Mouse (Mus musculus): ENCODE data around the gene Gcgr. TPM values are rescaled to one million over a fixed set of nuclear protein-coding genes. Genes with fewer than 3 reads are reported as not detected.

The Gcgr gene
- polyA plus RNA-seq, 1 experiment = not detected

DNA sequence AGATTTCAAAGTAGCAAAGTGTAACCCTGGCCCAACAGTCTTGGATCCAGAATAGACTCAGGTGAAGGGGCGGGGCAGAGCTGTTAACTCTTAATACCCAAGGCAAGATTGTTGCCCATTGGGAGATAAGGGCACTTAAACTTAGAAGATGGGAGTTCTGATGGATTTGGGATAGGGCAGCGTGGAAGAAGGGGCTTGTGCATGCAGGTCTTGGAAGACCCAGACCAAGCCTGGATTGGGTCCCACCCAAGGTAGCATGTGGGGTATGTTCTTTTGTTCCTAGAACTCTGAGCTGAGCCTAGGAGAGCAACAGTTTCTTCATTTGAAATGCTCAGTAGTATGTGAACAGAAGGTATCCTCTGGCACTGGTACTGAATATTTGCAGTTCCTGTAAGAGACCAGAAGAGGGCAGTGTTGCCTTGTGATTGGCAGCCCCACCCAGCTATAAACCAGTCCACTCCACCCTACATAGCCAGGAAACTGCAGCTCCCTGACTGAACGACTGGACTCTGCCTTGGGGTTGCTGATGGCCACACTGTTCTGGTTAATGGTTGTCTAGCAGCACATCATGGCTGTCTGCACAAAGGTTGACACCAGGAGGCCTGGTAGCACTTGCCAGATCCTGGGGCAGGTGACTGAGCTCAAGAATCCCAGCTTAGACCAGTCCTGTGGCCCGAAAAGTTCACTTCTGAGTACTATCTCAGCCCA is 41.3 kb upstream of the Gcgr start:
- peaks cover 40% of the 10 kb centered on the region for H3K79me3 ChIP-seq (ENCODE audit: low read depth)
- H3K4me3 ChIP-seq (ENCODE audit: insufficient read depth, poor library complexity, severe bottlenecking) = no peak overlapping the region
- peak overlapping the region; percentile 22 for H3ac ChIP-seq (ENCODE audit: control insufficient read depth, insufficient read length, low read depth)
- peaks cover 66% of the 10 kb centered on the region for H3K79me2 ChIP-seq (ENCODE audit: control insufficient read depth, insufficient read depth)
- peaks cover 58% of the 10 kb centered on the region for H3K36me3 ChIP-seq (ENCODE audit: control insufficient read depth, insufficient read depth)
- TF ChIP-seq FOSL1 (IDR thresholded peaks at IDR 0.05; ENCODE audit: insufficient read depth, low read length, poor library complexity, severe bottlenecking) = no peak
- peak; percentile 73 for TF ChIP-seq CTCF (IDR thresholded peaks at IDR 0.05; ENCODE audit: control insufficient read depth, insufficient read depth, insufficient read length)
- no peaks in the 10 kb centered on the region for H3K27me3 ChIP-seq (ENCODE audit: control insufficient read depth, insufficient read depth, insufficient read length)

DNA sequence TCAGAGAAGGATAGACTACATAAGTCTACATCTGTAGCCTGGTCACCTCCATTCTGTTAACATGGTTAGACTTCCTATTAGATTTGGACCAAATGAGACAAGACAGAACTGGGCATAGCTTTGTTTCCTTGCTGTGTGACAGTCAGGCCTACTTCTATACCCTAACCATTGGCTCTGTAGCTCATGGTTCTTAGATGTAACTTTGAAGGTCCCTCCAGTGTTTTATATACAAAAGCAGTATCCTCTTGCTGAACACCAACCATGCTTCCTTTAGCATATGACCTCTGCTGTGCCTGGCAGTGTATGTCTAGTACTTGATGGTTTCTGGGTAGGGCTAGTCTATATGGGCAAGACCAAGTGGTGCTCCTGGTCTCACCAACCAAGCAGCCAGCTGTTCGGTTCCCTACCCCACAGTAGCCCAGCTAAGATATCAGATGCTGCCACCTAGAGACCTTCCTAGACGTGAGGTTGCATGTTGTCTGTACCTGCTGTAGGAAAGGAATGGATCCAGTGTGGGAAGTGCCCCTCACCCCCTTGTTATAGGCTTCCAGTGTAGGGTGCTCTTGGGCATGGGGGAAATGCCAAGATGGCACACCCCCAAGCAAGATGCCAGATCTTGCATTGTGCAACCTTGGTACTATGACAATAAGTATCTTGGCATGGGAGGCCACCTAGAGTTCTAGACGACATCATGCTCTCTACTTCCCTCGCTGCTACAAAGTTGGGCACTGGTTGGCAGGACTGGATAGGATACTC is 40.0 kb upstream of the Gcgr start:
- Histone ChIP-seq H3K27me3 (ENCODE audit: control insufficient read depth, insufficient read depth, insufficient read length) (no peaks in the 10 kb centered on the region), H3K79me3 (ENCODE audit: low read depth) (peaks cover 31% of the 10 kb centered on the region), H3K4me3 (ENCODE audit: insufficient read depth, poor library complexity, severe bottlenecking) (no peak overlapping the region), H3K79me2 (ENCODE audit: control insufficient read depth, insufficient read depth) (peaks cover 58% of the 10 kb centered on the region), H3ac (ENCODE audit: control insufficient read depth, insufficient read length, low read depth) (no peak overlapping the region), H3K36me3 (ENCODE audit: control insufficient read depth, insufficient read depth) (peaks cover 66% of the 10 kb centered on the region)
- TF ChIP-seq CTCF (IDR thresholded peaks at IDR 0.05; ENCODE audit: control insufficient read depth, insufficient read depth, insufficient read length) = no peak
- no peak for TF ChIP-seq FOSL1 (IDR thresholded peaks at IDR 0.05; ENCODE audit: insufficient read depth, low read length, poor library complexity, severe bottlenecking)
- no peak for TF ChIP-seq MYOG (IDR thresholded peaks at IDR 0.05; ENCODE audit: control insufficient read depth, extremely low read depth, insufficient read length)
- no peak for TF ChIP-seq USF1 (IDR thresholded peaks at IDR 0.05; ENCODE audit: low read depth)
- TF ChIP-seq MYOD1 (IDR thresholded peaks at IDR 0.05; ENCODE audit: control insufficient read depth, insufficient read length, low read depth) = no peak
- no peak for TF ChIP-seq MAX (IDR thresholded peaks at IDR 0.05)
- TF ChIP-seq CEBPB (IDR thresholded peaks at IDR 0.05; ENCODE audit: low read depth) = no peak

DNA sequence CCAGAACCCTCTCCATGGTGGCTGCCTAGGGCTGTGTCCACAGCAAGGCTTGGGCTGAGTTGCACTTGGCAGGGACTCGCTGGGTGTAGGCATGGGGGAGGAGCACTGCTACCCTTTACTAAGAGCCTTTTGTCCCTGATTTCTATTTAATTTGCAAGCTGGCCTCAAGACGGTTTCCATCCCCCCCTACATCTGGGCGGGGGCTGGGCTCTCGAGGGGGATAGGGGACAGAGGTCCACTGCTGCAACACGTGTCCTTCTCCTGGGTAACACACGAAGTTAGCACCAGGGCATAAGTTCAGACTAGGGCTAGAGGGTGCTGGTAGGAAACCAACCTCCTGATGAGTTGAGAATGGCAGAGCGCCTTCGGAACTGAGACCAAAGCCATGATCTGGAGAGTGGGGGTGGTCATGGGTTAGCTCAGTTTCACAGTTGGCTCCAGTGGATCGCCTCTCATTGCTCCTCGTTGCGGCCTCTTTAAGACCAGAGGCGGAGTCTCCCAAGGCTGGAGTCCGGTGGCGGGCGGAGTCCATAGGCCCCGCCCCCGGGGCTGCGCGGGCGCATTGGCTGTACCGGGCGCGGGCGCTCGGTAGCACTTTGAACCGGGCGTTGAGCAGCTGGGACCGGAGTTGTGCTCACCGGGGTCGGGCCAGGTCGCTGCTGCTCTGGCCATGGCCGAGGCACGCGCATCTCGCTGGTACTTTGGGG is 39.0 kb upstream of the Gcgr start, which contains the start of gene Slc25a10:
TSS of gene Slc25a10 (plus strand) at position 524 of the 707 bp plus-strand sequence.
- H3K4me3 ChIP-seq (ENCODE audit: insufficient read depth, poor library complexity, severe bottlenecking) = peak within 1 kb of the TSS; percentile 99
- peaks cover 21% of the 10 kb centered on the region for H3K79me3 ChIP-seq (ENCODE audit: low read depth)
- H3K79me2 ChIP-seq (ENCODE audit: control insufficient read depth, insufficient read depth) = peaks cover 48% of the 10 kb centered on the region
- H3ac ChIP-seq (ENCODE audit: control insufficient read depth, insufficient read length, low read depth) = peak within 1 kb of the TSS; percentile 84
- H3K27me3 ChIP-seq (ENCODE audit: control insufficient read depth, insufficient read depth, insufficient read length) = no peaks in the 10 kb centered on the region
- TF ChIP-seq CEBPB (IDR thresholded peaks at IDR 0.05; ENCODE audit: low read depth) = no peak
- TF ChIP-seq MAX (IDR thresholded peaks at IDR 0.05) = peak; percentile 52
- H3K36me3 ChIP-seq (ENCODE audit: control insufficient read depth, insufficient read depth) = peaks cover 65% of the 10 kb centered on the region

DNA sequence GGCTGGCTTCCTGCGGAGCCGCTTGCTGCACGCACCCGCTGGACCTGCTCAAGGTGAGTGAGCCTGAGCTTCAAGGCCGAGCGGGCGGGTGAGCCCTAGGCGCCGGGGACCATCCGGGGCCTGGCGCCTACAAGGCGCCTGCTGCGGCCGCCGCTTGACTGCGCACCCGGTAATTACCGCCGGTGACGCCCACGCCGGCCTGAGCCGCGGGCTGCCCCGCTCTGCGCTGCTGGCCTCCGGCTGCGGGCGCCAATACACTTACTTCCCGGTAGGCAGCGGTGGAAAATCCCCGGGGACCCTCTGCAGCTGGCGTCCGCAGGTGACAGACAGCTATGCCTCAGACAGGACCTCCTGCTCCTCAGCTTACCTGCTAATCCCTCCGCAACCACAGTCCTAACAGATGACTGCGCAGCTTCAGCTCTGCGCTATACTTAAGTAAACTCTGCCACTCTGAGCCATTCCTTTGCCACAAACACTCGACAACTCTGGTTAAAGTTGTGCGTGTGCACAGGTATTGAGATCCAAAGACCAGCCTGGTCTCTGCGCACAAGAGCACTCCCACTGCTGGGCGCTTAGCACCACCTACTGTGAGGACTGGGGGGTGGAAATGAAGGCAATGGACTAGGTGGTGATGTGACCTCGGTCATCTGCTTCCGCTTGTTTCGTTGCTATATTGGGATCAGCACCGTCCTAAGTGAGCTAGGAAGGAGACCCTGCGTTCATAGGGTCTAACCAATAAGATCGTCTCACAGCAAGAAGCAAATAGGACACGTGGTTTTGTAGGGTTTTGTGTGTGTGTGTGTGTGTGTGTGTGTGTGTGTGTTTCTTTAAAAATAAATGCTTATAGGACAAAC is 38.2 kb upstream of the Gcgr start:
- no peaks in the 10 kb centered on the region for H3K27me3 ChIP-seq (ENCODE audit: control insufficient read depth, insufficient read depth, insufficient read length)
- H3ac ChIP-seq (ENCODE audit: control insufficient read depth, insufficient read length, low read depth) = peak overlapping the region; percentile 84
- peaks cover 14% of the 10 kb centered on the region for H3K79me3 ChIP-seq (ENCODE audit: low read depth)
- peaks cover 65% of the 10 kb centered on the region for H3K36me3 ChIP-seq (ENCODE audit: control insufficient read depth, insufficient read depth)
- peak overlapping the region; percentile 99 for H3K4me3 ChIP-seq (ENCODE audit: insufficient read depth, poor library complexity, severe bottlenecking)
- H3K79me2 ChIP-seq (ENCODE audit: control insufficient read depth, insufficient read depth) = peaks cover 41% of the 10 kb centered on the region
- TF ChIP-seq USF1 (IDR thresholded peaks at IDR 0.05; ENCODE audit: low read depth) = peak; percentile 79
- TF ChIP-seq CEBPB (IDR thresholded peaks at IDR 0.05; ENCODE audit: low read depth) = no peak
- no peak for TF ChIP-seq MAX (IDR thresholded peaks at IDR 0.05)

DNA sequence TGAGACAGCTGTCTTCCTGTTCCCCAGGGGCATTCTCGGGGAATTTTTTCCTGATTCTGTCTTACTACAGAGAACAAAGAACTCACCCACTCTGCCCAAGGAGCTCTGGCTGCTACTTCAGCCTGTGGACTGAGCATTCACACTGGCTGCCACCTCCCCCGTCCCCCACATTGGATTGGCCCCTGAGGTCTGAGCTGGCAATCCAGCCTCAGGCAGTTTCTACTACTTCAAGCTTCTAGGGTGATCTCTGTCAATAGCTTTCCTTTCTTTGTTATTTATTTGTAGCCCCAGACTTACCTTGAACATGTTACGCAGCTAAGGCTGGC is 37.7 kb upstream of the Gcgr start:
- TF ChIP-seq FOSL1 (IDR thresholded peaks at IDR 0.05; ENCODE audit: insufficient read depth, low read length, poor library complexity, severe bottlenecking) (no peak), CTCF (IDR thresholded peaks at IDR 0.05; ENCODE audit: control insufficient read depth, insufficient read depth, insufficient read length) (no peak), MAX (IDR thresholded peaks at IDR 0.05) (no peak)
- Histone ChIP-seq H3K27me3 (ENCODE audit: control insufficient read depth, insufficient read depth, insufficient read length) (no peaks in the 10 kb centered on the region), H3K36me3 (ENCODE audit: control insufficient read depth, insufficient read depth) (peaks cover 64% of the 10 kb centered on the region), H3K79me2 (ENCODE audit: control insufficient read depth, insufficient read depth) (peaks cover 35% of the 10 kb centered on the region), H3K4me3 (ENCODE audit: insufficient read depth, poor library complexity, severe bottlenecking) (peak overlapping the region; percentile 99), H3K79me3 (ENCODE audit: low read depth) (peaks cover 14% of the 10 kb centered on the region), H3ac (ENCODE audit: control insufficient read depth, insufficient read length, low read depth) (peak overlapping the region; percentile 16)
